In genomic region chr7:112289514-112289913, GRCm38 (mm10) we compare ENCODE assay signal across 12 mouse cellular contexts.
DNase-seq lines count a peak whose midpoint lies in the region; ATAC-seq and TF ChIP-seq lines count a peak whose summit lies in the region.
"Had no signal": no experiment of that assay in that cellular context is flagged by ENCODE, and none has a peak within 500 bp of the region (broad histone marks: within the 10 kb centered on the region; RNA-seq: fewer than 3 reads in every experiment).

No protein-coding gene starts in this region.

- H3K4me3 ChIP-seq in limb, embryonic 11.5 days (ENCODE audit: low read depth, low read length), result no peak overlapping the region
- H3K4me3 ChIP-seq in limb, embryonic 10.5 days, result no peak overlapping the region
- H3K4me3 ChIP-seq in heart, embryonic 14.5 days (ENCODE audit: control insufficient read depth in 1 of 2, insufficient read depth in 1 of 2, low read depth in 1 of 2, low read length in 2 of 2), result no peak overlapping the region
- no peak overlapping the region for H3K4me3 ChIP-seq in lung, embryonic 15.5 days
- H3K4me3 ChIP-seq in stomach, postnatal 0 days (ENCODE audit: low read depth, low read length), result no peak overlapping the region
- H3K4me3 ChIP-seq: forebrain, embryonic 10.5 days; limb, embryonic 13.5 days had no signal

- no peak for TF ChIP-seq EP300 in stomach, postnatal 0 days (optimal IDR thresholded peaks at IDR 0.05)

- DNase-seq in limb, embryonic 11.5 days (ENCODE audit: low spot score), result peak; percentile 30
- no peak for DNase-seq in limb, embryonic 10.5 days (ENCODE audit: low spot score)
- DNase-seq in stomach, postnatal 0 days (ENCODE audit: low spot score), result no peak
- DNase-seq in neural tube, embryonic 10.5 days (ENCODE audit: extremely low spot score, low spot score), result no peak
- DNase-seq in frontal cortex, postnatal 14 days (ENCODE audit: low spot score in 2 of 2), result no peak
- no peak for DNase-seq in retina, embryonic 14.5 days (ENCODE audit: low spot score)
- DNase-seq: cerebellum, adult 9-10 months; right cerebral cortex, postnatal 25 days had no signal

- no peaks in the 10 kb centered on the region for H3K9me3 ChIP-seq in limb, embryonic 11.5 days (ENCODE audit: control insufficient read depth, low read length)
- no peaks in the 10 kb centered on the region for H3K9me3 ChIP-seq in limb, embryonic 10.5 days (replicated peaks)
- H3K9me3 ChIP-seq in heart, embryonic 14.5 days (ENCODE audit: control insufficient read depth, low read length), result no peaks in the 10 kb centered on the region
- H3K9me3 ChIP-seq in lung, embryonic 15.5 days, result no peaks in the 10 kb centered on the region
- H3K9me3 ChIP-seq in stomach, postnatal 0 days (ENCODE audit: control insufficient read depth, low read length), result no peaks in the 10 kb centered on the region
- H3K9me3 ChIP-seq: forebrain, embryonic 10.5 days; limb, embryonic 13.5 days had no signal

- no peaks in the 10 kb centered on the region for H3K36me3 ChIP-seq in limb, embryonic 11.5 days (ENCODE audit: control insufficient read depth, insufficient read depth, low read length)
- no peaks in the 10 kb centered on the region for H3K36me3 ChIP-seq in limb, embryonic 10.5 days
- H3K36me3 ChIP-seq in heart, embryonic 14.5 days (ENCODE audit: control insufficient read depth, insufficient read depth, low read length), result peaks cover 33% of the 10 kb centered on the region
- no peaks in the 10 kb centered on the region for H3K36me3 ChIP-seq in lung, embryonic 15.5 days
- H3K36me3 ChIP-seq in stomach, postnatal 0 days (ENCODE audit: control insufficient read depth, insufficient read depth, low read length), result no peaks in the 10 kb centered on the region
- H3K36me3 ChIP-seq: forebrain, embryonic 10.5 days; limb, embryonic 13.5 days had no signal

- 68% methylated on average over 5 of the region's 5 CpGs for WGBS in limb, embryonic 11.5 days
- WGBS in limb, embryonic 10.5 days, result 84% methylated on average over 5 of the region's 5 CpGs
- WGBS in heart, embryonic 14.5 days, result 23% methylated on average over 5 of the region's 5 CpGs
- WGBS in lung, embryonic 15.5 days, result 43% methylated on average over 5 of the region's 5 CpGs
- 84% methylated on average over 5 of the region's 5 CpGs for WGBS in stomach, postnatal 0 days

- H3K9ac ChIP-seq in limb, embryonic 11.5 days (ENCODE audit: low read length), result no peak overlapping the region
- H3K9ac ChIP-seq in heart, embryonic 14.5 days (ENCODE audit: low read length), result peak overlapping the region; percentile 52
- H3K9ac ChIP-seq in lung, embryonic 15.5 days, result no peak overlapping the region
- no peak overlapping the region for H3K9ac ChIP-seq in stomach, postnatal 0 days (ENCODE audit: low read length)
- H3K9ac ChIP-seq: limb, embryonic 13.5 days had no signal

- no peak; the same call in 1 of the 2 replicates for ATAC-seq in limb, embryonic 11.5 days (ENCODE audit: insufficient number of reproducible peaks, low FRiP score, low TSS enrichment, low read depth)
- ATAC-seq in heart, embryonic 14.5 days (ENCODE audit: insufficient number of reproducible peaks, insufficient read depth, low FRiP score, low read depth), result peak; percentile 30; the same call in 1 of the 2 replicates
- peak; percentile 19; the same call in 1 of the 2 replicates for ATAC-seq in lung, embryonic 15.5 days (ENCODE audit: borderline replicate concordance, extremely low read depth, low FRiP score, low TSS enrichment)
- ATAC-seq in stomach, postnatal 0 days (ENCODE audit: low FRiP score, low TSS enrichment), result no peak

- H3K27ac ChIP-seq in limb, embryonic 11.5 days (replicated peaks; ENCODE audit: low read depth, low read length), result no peak overlapping the region
- no peak overlapping the region for H3K27ac ChIP-seq in limb, embryonic 10.5 days
- H3K27ac ChIP-seq in heart, embryonic 14.5 days (replicated peaks in 1 of 2; ENCODE audit: control insufficient read depth in 1 of 2, insufficient read depth in 1 of 2, low read depth in 2 of 2, low read length in 2 of 2), result peak overlapping the region; percentile 75 to 95
- peak overlapping the region; percentile 85 for H3K27ac ChIP-seq in lung, embryonic 15.5 days
- peak overlapping the region; percentile 30 for H3K27ac ChIP-seq in stomach, postnatal 0 days (replicated peaks)
- H3K27ac ChIP-seq: forebrain, embryonic 10.5 days; limb, embryonic 13.5 days had no signal

- H3K4me1 ChIP-seq in limb, embryonic 11.5 days (ENCODE audit: control insufficient read depth, insufficient read depth, low read length), result no peaks in the 10 kb centered on the region
- H3K4me1 ChIP-seq in limb, embryonic 10.5 days, result peaks cover 29% of the 10 kb centered on the region
- H3K4me1 ChIP-seq in heart, embryonic 14.5 days (ENCODE audit: control insufficient read depth in 2 of 2, insufficient read depth in 2 of 2, low read length in 2 of 2), result peaks cover 57 to 90% of the 10 kb centered on the region in 2 experiments
- peaks cover 35% of the 10 kb centered on the region for H3K4me1 ChIP-seq in lung, embryonic 15.5 days
- peaks cover 4% of the 10 kb centered on the region; the same call in 1 of the 2 replicates for H3K4me1 ChIP-seq in stomach, postnatal 0 days (replicated peaks; ENCODE audit: control insufficient read depth, insufficient read depth)

- no peaks in the 10 kb centered on the region for H3K27me3 ChIP-seq in limb, embryonic 11.5 days (ENCODE audit: control insufficient read depth, insufficient read depth, low read length)
- no peaks in the 10 kb centered on the region for H3K27me3 ChIP-seq in limb, embryonic 10.5 days (ENCODE audit: low read depth, poor library complexity, severe bottlenecking)
- H3K27me3 ChIP-seq in heart, embryonic 14.5 days (ENCODE audit: control insufficient read depth, insufficient read depth, low read length), result no peaks in the 10 kb centered on the region
- no peaks in the 10 kb centered on the region for H3K27me3 ChIP-seq in lung, embryonic 15.5 days
- H3K27me3 ChIP-seq in stomach, postnatal 0 days (ENCODE audit: control insufficient read depth, insufficient read depth, low read length), result no peaks in the 10 kb centered on the region
- H3K27me3 ChIP-seq: limb, embryonic 13.5 days had no signal

- no peak overlapping the region for H3K4me2 ChIP-seq in limb, embryonic 11.5 days (ENCODE audit: low read depth, severe bottlenecking)
- peak overlapping the region; percentile 30 for H3K4me2 ChIP-seq in heart, embryonic 14.5 days (ENCODE audit: low read length)
- H3K4me2 ChIP-seq in lung, embryonic 15.5 days, result no peak overlapping the region
- no peak overlapping the region for H3K4me2 ChIP-seq in stomach, postnatal 0 days (replicated peaks; ENCODE audit: low read depth)
- H3K4me2 ChIP-seq: limb, embryonic 13.5 days had no signal

- no peak for TF ChIP-seq CTCF in stomach, postnatal 0 days (IDR thresholded peaks at IDR 0.05; ENCODE audit: low read depth)

Comparison
In these comparisons a context has a peak if more than half of its experiments do, and no peak if none do; other contexts are left out.
1. ATAC-seq: peak in heart, embryonic 14.5 days (single experiment) and lung, embryonic 15.5 days (single experiment); none in limb, embryonic 11.5 days (single experiment) and stomach, postnatal 0 days (single experiment).
2. H3K27ac ChIP-seq: peak in heart, embryonic 14.5 days (2 of 2), lung, embryonic 15.5 days (single experiment) and stomach, postnatal 0 days (single experiment); none in limb, embryonic 11.5 days (single experiment) and limb, embryonic 10.5 days (single experiment).